Mouse (Mus musculus): Measurements from ENCODE around the gene Phf24.

The Phf24 gene

DNA sequence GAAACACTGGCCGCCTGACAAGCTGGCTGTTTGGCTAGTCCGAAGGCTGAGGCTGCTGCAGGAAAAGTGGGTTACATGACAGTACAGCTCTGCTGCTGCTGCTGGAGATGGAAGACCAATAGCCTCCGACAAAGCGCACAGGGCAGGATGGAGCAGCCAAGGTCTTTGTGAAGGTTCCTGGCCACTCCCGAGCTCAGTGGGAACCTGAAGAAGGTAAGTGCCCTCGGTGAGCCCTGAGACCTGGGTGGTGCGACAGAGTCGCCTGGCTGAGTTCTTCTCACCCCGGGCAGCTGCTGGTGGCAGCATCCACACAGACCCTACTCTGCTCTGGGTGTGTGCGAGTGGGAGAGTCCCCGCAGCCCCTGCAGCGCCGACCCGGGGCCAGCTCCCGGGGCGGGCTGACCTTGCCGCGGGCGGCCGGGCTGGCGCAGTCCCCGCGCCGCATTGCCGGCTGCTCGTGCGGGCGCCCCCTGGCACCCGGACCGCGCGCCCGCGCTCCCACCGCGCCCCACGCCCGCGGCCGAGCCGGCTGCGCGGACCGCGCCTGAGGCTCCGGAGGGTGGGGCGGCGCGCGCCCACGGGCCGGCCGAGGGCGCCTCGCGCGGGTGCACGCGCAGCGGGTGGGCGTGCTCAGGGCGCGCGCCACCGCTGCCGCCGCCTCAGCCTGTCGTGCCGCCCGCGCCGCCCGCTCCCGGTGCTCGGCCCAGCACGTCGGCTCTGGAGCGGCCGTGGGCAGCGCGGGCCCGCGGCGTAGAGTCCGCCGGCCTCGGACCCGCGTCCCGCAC, at the start of gene Phf24:
Gene Phf24, plus strand, starts transcription at position 44 of the 785 bp plus-strand sequence.
- peak; percentile 26 for DNase-seq

DNA sequence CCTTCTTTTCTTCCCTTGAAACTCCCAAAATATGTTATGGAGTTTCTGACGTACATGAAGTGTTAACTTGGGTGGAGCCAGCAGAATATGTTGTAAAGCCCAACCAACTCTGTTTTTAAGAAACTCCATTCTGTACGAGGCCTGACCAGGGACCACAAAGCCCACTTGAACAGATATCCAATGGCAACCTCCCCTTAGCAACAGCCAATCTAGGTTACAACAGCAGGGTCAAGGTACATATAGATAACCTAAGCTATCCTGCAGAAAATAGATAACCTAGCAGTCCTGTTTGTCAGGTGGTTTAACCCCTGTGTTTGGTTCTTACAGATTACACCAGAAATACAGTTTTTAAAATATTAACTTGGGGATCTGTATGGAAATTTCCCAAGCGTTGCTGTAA, 49.1 kb upstream of the Phf24 start:
- DNase-seq: no peak

DNA sequence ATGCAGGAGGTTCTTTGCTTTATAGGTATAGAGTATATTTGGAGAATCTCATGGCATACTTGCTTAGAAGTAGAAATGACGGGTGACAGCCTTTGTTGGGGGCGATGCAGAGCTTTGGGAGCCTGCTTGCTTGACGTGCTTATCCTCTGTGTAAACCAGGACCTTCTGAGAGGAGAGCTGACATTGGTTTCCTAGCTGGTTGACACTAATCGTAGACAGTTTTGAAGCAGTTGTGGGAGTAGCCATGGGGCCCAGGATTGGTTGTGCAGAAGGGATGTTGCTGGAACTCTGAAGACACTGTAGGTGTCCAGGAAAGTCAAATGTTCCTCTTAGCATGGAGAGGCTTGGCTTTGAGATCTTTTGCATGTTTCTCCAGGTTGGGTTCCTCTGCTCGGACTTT, 48.3 kb upstream of the Phf24 start:
- no peak for DNase-seq

DNA sequence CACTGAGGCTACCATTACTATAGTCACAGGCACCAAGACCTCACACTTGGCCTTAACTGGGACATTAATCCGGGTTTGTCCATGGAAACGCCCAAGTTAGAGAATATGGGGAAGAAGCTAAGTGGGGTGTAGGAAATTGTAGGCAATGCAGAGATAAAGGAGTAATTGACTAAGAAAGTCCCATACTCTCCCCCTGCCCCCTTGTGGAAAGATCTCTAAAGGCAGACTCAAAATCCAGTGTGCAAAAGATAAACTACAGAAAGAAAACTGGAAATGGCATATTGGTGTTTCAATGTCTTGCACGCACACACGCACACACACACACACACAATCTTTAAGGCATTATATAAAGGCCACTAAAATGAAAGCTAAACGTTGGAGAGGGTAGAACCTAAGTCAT, 45.7 kb upstream of the Phf24 start:
- no peak for DNase-seq

DNA sequence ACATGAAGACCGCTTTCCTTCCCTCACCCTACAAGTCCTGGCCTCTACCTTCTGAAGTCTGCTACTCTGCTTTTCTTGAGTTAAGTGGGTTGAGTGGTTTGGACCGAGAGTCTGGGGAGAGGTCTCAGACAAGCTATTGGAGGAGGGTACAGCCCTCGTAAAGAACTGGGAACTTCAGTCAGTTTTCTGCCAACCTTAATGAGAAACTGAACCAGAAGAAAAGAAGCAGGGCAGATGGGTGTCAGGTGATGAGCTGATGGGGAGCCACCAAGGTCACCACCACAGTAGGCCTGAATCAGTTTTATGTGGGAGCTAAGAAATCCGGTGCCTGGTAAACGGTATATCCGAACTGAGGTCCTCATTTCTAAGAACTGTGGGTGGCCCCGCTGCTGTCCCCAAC, 44.3 kb upstream of the Phf24 start:
- DNase-seq: no peak

DNA sequence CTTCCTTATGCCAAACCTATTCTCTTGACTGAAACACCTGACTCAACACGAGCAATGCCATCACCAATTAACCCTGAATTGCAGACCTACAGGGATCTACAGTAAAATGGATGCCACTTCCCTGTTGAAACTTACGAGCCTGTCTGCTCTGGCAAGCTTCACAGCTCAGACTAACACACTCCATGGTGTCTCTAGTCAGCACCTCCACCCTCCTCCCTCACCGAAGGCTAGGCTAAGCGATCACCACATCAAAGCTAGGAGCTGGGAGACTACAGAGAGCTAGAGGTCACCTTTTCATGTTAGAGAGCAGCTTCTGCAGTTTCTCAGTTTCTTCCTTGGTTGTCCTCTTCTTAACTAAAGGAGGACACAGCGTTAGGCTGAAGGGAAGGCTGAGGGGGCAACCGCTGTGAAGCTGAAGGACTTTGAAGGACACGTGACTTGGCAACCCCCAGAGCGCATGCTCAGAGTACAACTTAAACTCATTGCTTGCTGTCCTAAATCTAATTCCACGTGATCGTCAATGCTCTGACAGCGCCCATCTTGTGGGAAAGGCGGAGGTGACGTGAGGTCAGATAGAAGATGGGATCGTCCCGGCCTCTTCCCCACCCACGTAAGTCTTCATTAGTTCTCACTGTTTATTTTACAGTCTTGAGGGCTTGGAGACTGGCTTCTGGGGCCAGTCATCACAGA, 43.6 kb upstream of the Phf24 start:
- DNase-seq: no peak

DNA sequence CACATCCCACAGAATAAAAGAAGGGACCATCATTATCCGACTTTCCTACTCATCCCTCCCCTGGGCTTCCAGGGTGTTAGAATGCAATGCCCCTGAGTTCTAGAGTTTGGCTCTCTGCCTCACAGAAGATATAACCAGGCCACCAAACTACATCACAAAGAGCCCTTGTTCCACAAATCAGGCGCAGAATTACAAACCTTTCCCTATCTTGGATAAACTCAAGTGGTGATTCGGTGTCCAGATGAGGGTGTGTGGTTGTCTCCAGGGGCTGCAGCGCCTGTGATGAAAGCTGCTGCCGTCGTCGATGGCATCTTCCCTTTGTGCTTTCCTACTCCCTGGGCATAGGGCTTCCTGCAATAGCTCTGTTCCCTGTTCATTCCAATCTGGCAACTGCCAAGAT, 42.3 kb upstream of the Phf24 start, which contains the start of gene Fam205c:
Gene Fam205c, minus strand, starts transcription at position 101 of the 400 bp plus-strand sequence.
- DNase-seq: no peak

DNA sequence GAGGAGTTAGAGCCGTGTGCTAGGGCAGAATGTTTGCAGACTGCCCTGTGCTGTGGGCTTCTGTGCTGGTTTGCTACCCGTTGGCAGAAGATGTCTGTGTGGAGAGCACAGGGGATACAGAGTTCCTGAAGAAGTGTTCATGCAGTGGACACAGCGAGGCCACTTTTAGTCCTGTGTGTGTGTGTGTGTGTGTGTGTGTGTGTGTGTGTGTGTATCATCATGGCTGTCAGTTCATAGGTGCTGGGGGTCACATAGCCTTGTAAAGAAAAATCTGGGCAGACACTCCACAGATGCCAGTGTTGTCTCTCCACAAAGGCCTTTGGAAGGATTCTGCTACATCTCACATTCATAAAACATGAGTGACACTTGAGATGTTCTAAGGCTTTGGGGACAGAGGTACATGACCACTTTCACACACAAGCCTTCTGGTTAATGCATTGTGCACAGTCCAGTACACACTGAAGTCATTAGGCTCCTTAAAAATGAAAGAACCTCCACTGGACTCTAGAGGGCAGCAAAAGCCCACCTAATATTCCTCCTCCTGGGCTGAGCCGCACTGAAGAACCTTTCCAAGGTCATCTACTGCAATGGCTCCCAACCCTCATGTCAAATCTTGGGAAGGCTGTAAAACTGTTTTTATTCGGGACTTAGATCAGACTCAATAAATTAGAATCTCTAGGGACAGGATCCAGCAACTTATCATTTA, 39.7 kb upstream of the Phf24 start:
- DNase-seq: peak; percentile 77

DNA sequence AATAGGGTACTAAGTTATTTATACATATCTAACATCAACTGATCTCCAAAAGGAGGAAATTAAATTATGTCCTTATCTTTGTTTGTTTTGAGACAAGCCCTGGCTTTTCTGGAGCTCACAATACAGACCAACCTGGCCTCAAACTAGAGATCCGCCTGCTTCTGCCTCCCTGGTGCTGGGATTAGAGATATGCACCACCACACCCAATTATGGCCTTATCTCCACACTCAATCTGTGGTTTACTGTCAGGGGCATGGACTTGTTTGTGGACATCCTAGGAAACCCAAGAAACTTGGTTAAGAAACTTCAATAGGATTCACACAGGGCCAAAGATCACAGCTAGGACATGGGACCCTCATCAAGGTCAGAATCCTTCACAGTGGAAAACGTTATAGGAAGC, 38.8 kb upstream of the Phf24 start:
- peak; percentile 3 for DNase-seq

DNA sequence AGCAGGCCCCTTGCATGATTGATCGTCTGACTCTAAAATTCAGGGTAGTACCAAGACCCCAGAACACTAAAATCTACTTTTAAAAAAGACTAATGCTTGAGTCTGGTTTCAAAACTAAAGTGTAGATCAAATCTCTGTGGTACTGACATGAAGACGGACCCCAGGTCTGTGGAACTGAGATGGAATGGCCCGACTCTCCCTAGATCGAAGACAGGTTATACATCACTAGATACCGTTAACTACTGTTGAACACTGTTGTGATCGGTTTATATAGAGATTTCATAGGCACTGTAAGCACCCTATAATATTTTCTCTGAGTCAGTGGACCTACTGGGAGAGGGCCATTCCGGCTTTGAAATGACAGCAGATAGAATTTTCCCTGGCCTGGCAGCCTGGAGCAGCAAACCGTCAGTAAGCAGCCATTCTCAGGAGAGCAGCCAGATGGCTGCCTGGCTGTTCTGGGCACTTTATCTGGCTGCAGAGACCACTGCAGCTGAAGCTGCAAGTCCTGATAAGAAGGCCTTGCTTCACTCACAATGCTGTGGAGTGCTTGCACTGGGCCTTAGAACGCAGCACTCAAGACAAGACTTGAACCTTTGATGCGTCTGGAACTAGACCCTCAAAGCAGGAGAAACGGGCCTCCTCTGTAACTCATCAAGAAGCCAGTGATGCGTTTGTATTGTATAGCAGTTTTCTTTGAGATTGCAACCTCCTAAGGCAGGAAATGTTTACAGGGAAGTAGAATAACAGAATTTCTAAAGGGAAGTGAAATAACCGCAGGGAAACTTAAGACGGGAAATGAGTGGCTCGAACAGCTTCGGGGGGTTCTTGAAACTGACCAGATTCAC, 36.4 kb upstream of the Phf24 start:
- no peak for DNase-seq

DNA sequence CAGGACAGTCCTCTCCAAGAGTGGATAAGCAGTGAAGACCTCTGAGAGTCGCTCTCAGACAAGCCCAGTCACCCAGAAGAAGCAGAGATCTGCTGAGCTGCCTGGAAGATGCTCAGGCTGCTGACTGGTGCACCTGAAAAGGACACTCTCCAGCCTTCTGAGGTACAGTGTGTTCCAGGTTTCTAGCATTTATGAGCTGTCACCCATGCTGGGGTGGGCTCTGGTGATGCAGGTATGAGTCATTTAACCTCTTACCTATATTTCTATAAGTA, 35.8 kb upstream of the Phf24 start:
- no peak for DNase-seq

DNA sequence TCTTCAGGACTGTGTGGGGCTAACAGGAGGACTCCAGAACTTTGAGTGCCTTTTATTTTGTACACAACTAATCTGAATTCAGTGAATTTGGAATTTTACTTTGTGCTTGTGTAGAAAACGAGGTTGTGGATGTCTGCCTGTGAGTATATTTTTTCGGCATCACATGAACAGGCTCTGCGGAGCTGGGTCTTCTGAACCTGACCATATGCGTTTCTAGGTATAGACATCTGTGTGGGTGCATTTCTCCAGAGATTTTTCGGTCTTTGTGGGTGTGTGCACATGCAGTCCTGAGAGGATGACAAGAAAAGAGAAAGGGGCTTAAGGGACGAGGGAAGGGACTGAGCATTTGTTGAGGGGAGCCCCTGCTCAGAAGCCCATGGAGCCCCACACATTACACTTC, 29.5 kb upstream of the Phf24 start:
- no peak for DNase-seq

DNA sequence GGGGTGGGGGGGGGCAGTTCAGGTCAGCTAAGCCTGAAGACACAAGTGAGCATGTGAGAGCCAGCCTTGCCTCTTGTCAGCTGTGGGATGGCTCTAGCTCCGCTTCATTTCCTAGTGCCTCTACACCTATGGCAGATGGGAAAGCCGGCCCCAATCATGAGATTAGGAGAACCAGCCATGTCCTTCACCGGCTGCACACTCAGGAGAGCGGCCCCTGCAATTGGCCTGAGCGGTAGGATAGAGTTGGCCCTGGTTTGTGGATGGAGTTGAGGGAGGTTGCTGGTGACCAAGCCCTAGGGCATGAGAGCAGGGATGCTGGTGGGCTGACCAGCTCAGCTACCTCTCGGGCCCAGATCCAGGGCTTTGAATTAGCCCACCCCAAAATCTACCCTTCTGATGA, 27.7 kb upstream of the Phf24 start:
- no peak for DNase-seq

DNA sequence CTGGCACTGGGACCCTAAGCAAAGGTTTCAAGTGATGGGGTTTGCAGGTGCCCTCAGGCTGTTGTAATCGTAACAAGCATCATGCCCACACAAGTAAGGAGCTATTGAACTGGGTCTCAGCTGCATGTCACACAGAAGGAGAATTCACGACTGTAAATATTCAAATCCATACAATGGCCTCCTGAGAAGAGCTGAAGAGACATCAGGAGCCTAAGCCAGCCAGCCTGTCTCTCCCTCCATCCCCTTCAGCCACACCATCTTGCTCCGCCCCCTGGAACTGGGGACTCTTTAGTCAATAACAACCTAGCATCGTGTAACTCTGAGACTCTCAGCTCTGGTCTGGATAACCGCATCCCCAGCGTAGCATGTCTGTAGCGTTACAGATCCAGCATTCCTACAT, 25.3 kb upstream of the Phf24 start:
- DNase-seq: no peak

DNA sequence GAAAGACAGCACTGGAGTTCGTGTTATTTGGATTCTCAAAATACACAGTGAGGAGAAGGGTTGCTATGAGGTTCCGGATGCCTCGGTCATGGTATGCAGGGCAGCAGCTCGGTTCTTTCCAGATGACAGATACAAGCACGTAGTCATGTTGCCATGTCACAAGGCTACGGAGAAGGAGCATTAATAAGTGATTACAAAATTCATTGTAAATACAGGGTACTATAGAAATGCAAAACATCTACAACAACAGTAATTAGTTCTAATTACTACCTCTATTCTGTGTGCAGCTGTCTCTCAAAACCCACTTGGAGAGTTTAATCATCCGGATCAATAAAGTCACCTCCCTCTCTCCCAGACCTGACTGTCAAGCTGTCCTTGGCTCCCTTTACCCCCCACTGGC, 21.3 kb upstream of the Phf24 start:
- DNase-seq: no peak

DNA sequence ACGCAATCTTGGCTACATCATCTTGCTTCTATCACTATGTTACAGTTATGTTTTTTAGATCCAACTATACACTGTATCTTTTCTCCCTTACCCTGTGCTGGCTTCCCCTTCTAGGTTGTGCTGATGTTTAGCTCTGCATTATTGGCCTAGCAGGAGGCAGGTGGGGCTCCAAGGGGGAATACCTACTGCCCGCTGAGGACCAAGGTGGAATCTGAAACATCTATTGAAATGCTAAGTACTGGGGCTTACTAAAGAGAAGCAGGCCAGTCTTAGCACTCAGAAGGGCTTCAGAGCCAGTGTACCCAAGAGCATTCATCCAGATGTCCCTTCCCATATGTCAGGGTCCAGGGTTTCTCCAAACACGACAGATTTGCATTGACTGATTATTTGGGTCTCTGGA, 17.5 kb upstream of the Phf24 start:
- no peak for DNase-seq

DNA sequence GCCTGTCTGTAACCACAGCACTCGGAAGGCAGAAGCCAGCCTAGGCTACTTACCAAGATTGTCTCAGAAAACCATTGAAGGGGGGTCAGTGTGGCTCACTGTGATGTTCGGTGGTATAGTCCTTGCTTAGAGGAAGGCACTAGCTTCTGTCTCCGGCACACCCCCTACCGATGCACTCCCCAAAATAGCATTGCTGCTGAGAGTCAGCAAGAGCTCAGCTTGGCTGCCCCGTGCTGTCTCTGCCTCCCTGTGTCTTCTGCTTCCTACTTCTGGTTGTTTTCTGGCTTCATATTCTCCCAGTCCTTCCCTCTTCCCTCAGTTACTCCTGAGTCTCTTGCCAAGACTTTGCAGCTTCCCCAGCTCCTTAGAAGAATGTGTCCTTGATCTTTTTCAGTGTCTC, 15.6 kb upstream of the Phf24 start:
- no peak for DNase-seq

DNA sequence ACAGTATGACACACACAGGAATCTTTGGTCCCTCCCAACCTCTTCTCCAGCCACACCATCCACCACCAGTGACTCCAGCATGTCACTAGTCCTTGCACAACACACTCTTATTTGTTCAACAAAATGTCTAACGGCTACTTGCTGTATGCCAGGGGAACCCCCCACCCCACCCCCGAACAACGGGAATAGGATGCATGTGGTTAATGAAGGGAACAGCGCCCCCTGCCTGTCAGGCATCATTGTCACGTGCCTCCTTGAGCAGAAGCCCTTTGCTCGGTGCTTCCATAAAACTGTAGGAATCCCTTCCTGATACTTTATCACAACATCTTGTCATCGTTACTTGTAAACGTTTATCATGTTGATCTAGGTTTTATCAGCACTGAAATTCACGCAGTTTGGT, 14.3 kb upstream of the Phf24 start:
- DNase-seq: no peak

DNA sequence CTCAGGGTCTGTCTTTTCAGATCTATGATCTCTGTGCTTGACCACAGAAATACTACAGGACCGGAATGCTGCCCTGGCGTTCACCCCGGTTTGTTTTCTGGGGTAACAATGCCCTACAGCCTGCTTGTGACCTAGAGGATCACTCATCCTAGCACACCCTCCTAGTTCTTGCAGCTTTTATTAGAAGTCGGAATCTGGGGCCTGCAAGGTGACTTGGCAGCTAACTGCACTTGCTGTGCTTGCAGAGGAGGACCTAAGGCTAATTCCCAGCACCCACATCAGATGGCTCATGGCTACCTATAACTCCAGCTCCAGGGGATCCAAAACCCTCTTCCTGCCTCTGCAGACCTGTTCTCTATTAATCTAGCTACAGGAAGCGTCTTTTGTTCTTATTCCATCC, 13.7 kb upstream of the Phf24 start:
- DNase-seq: peak; percentile 15

DNA sequence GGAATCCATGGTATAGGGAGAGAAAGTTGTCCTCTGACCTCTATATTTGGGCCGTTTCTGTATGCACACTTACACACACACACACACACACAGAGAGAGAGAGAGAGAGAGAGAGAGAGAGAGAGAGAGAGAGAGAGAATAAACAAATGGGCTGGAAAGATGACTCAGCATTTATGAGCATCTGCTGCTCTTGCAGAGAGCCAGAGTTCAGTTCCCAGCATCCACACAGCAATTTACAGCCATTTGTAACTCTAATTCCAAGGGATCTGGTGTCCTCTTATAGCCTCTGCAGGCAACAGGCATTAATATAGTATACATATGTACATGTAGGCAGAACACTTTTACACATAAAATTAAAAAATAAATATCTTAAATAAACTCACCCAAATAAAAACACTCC, 12.5 kb upstream of the Phf24 start:
- DNase-seq: no peak

DNA sequence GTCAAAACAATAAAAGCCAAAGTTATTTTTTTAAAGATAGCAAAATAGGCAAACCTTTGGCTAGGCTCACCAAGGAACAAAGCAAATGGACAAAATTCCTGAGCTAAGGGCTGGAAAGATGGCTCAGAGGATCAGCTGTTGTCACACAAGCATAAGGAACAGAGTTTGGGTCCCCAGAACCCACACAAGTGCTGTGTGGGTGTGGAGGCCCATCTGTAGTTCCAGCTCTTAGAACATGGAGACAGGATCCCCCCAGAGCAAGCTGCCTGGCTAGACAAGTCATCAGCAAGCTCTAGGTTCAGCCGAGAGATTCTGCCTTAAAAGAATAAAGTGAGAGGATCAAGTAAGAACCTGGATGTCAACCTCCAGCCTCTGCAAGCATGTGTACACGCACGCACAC, 11.9 kb upstream of the Phf24 start:
- DNase-seq: no peak

DNA sequence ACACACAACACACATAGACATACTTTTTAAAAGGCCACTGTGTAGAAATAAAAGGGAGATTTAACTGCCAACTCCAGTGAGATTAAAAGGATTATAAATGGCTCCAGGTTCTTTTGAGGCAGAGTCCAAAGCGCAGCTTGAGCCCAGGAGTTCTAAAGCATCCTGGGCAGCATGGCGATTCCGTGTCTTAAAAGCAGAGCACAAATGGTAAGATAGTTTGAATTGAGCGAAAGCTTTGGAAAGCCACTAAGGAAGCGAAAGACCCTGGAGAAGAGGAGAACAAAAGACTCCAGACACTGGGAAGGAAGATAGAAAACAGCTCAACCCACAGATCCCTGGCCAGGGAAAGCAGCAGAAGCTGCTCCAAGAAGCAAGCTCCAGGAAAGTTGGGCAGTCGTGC, 11.5 kb upstream of the Phf24 start:
- no peak for DNase-seq

DNA sequence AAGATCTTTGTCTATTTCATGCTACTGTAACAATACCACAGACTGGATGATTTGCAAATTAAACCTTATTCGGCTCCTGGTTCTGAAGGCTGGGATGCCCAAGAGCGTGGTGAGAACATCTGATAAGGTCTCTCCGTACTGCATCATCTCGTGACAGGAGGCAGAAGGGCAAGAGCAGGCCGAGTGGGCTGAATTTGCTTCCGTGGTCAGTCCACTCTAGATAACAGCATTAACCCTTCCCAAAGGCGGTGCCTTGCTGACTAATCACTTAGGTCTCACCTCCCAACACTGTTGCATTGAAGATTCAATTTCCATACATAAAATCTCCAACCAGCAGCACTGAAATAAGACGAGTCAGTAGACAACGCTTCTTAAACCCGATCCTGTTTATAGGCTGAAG, 3.1 kb upstream of the Phf24 start:
- DNase-seq: no peak
